Mouse (Mus musculus) heart, adult 2 months (tissue): ENCODE data around the gene Rnf111. TPM values are rescaled to one million over a fixed set of nuclear protein-coding genes. Genes with fewer than 3 reads are reported as not detected.

ENCODE experiments used
- DNase-seq, 2 experiments: peaks; one replicate each; pipeline ENCODE4 v3.0.0; 2021
- H3K27ac ChIP-seq: fragments of 200-600 bp; 2 replicates; pipeline ENCODE4 v1.8.1; 2022
- H3K27me3 ChIP-seq: fragments of 200-500 bp; 2 replicates; pipeline ENCODE4 v1.6.1; 2012; ENCODE audit warnings: mild to moderate bottlenecking, low read length, inconsistent platforms, mixed read lengths; ENCODE audit not compliant: control insufficient read depth, insufficient read depth
- H3K36me3 ChIP-seq: fragments of 200-500 bp; 2 replicates; pipeline ENCODE4 v1.6.1; 2012; ENCODE audit warnings: low read length, inconsistent platforms; ENCODE audit not compliant: control insufficient read depth, insufficient read depth
- H3K4me1 ChIP-seq: fragments of 200-500 bp; 2 replicates; pipeline ENCODE4 v1.6.1; 2011; ENCODE audit warnings: low read length; ENCODE audit not compliant: control insufficient read depth, insufficient read depth
- H3K4me3 ChIP-seq: fragments of 200-600 bp; 2 replicates; pipeline ENCODE4 v1.8.1; 2022
- H3K79me2 ChIP-seq: fragments of 200-500 bp; replicated peaks from 2 replicates; pipeline ENCODE4 v1.6.1; 2012; ENCODE audit warnings: mild to moderate bottlenecking, inconsistent platforms, low read length, moderate library complexity, mixed read lengths; ENCODE audit not compliant: control insufficient read depth, insufficient read depth
- H3K9ac ChIP-seq: fragments of 200-500 bp; 2 replicates; pipeline ENCODE4 v1.6.1; 2012; ENCODE audit warnings: low read depth, mild to moderate bottlenecking, control low read depth, inconsistent platforms, low read length, mixed read lengths
- CTCF ChIP-seq: fragments of 200-600 bp; IDR thresholded peaks from 2 replicates; pipeline ENCODE4 v1.8.1; 2022; ENCODE audit warnings: antibody characterized with exemption, mild to moderate bottlenecking, moderate library complexity
- EP300 ChIP-seq: fragments of 200-500 bp; IDR thresholded peaks from 2 replicates; pipeline ENCODE4 v1.6.1; 2011; ENCODE audit warnings: low read depth, low read length, control low read depth; ENCODE audit not compliant: insufficient read depth
- POLR2A ChIP-seq: fragments of 200-500 bp; IDR thresholded peaks from 2 replicates; pipeline ENCODE4 v1.6.1; 2011; ENCODE audit warnings: mild to moderate bottlenecking, low read depth, low read length, control low read depth; ENCODE audit not compliant: insufficient read depth
- WGBS: fragments of 180-500 bp; shearing (Covaris S2); methylation state at CpG from one replicate; pipeline ENCODE4 v1.1.7; 2018; 5-methylcytosine and 5-hydroxymethylcytosine counted together
- intact Hi-C: fragments of 180-260 bp; cut with DNase I; formaldehyde crosslinking; loops from one replicate; pipeline ENCODE4 v1.15.1; 2025
- polyA plus RNA-seq: library from polyadenylated mRNA; depleted of rRNA; stranded (reverse); fragments of >200 nt; gene quantifications from 2 replicates; pipeline ENCODE4 v1.2.3, GENCODE M21; 2012
- total RNA-seq, 2 experiments: library from RNA; stranded (reverse); gene quantifications; 2 replicates each; pipeline ENCODE4 v1.2.3; 2021

Gene Rnf111
- total and polyA plus RNA-seq, 3 experiments: 19.4 to 25.7 (median 19.8) TPM

GRCm38 (mm10) chr9:70421257-70422056 is 82.1 kb downstream of the Rnf111 start, which contains the start of gene Ccnb2:
Gene Ccnb2 (minus strand): TSS chr9:70421547.
- peak within 1 kb of the TSS; percentile 49 for H3K4me3 ChIP-seq
- peaks cover 2% of the 10 kb centered on the region for H3K4me1 ChIP-seq
- DNase-seq: peak; percentile 81 to 88
- H3K27ac ChIP-seq: no peak within 1 kb of the TSS
- H3K9ac ChIP-seq: peak within 1 kb of the TSS; percentile 69
- H3K36me3 ChIP-seq: no peaks in the 10 kb centered on the region; the same call in 1 of the 2 replicates
- H3K27me3 ChIP-seq: no peaks in the 10 kb centered on the region
- TF ChIP-seq POLR2A: no peak
- peak; percentile 18; the same call in 1 of the 2 replicates for TF ChIP-seq CTCF
- 2% methylated on average over 45 of the region's 45 CpGs for WGBS
- H3K79me2 ChIP-seq: no peaks in the 10 kb centered on the region
- intact Hi-C loops: no loop called here

GRCm38 (mm10) chr9:70416412-70416811 is 87.1 kb downstream of the Rnf111 start:
- intact Hi-C loops: loop anchor here (10.0 kb wide), 1 partner anchor 658 kb away; no protein-coding TSS in a partner anchor
- TF ChIP-seq POLR2A (no peak), CTCF (peak; percentile 63), EP300 (no peak)
- Histone ChIP-seq H3K4me3 (no peak overlapping the region), H3K9ac (no peak overlapping the region), H3K4me1 (no peaks in the 10 kb centered on the region), H3K27me3 (no peaks in the 10 kb centered on the region), H3K79me2 (no peaks in the 10 kb centered on the region), H3K27ac (no peak overlapping the region), H3K36me3 (no peaks in the 10 kb centered on the region)
- no peak for DNase-seq
- 75% methylated on average over 3 of the region's 3 CpGs for WGBS

- intact Hi-C loops: loop anchor here (10.0 kb wide), 1 partner anchor 662 kb away; no protein-coding TSS in a partner anchor
- Histone ChIP-seq H3K4me3 (no peak overlapping the region), H3K27me3 (no peaks in the 10 kb centered on the region), H3K36me3 (no peaks in the 10 kb centered on the region), H3K79me2 (no peaks in the 10 kb centered on the region), H3K4me1 (no peaks in the 10 kb centered on the region), H3K9ac (no peak overlapping the region), H3K27ac (no peak overlapping the region)
- WGBS: 81% methylated on average over 7 of the region's 7 CpGs
- TF ChIP-seq POLR2A (no peak), CTCF (no peak), EP300 (no peak)
- DNase-seq: no peak
Measured at GRCm38 (mm10) chr9:70413038-70413437, 90.5 kb downstream of the Rnf111 start.

- WGBS: 80% methylated on average over 11 of the region's 11 CpGs
- Histone ChIP-seq H3K27me3 (no peaks in the 10 kb centered on the region), H3K4me1 (no peaks in the 10 kb centered on the region), H3K36me3 (no peaks in the 10 kb centered on the region), H3K4me3 (no peak overlapping the region), H3K79me2 (no peaks in the 10 kb centered on the region), H3K9ac (no peak overlapping the region), H3K27ac (no peak overlapping the region)
- no peak for TF ChIP-seq CTCF
- no peak for TF ChIP-seq EP300
- no peak for TF ChIP-seq POLR2A
- no peak for DNase-seq
- intact Hi-C loops: loop anchor here (10.0 kb wide), 1 partner anchor 664 kb away; no protein-coding TSS in a partner anchor
Measured at GRCm38 (mm10) chr9:70410668-70411067, 92.9 kb downstream of the Rnf111 start.

GRCm38 (mm10) chr9:70409743-70410142 is 93.8 kb downstream of the Rnf111 start:
- no peak overlapping the region for H3K4me3 ChIP-seq
- no peaks in the 10 kb centered on the region for H3K36me3 ChIP-seq
- intact Hi-C loops: loop anchor here (10.0 kb wide), 2 partner anchors 665 to 715 kb away; no protein-coding TSS in a partner anchor
- WGBS: 95% methylated on average over 8 of the region's 8 CpGs
- TF ChIP-seq POLR2A (no peak), EP300 (no peak), CTCF (no peak)
- no peaks in the 10 kb centered on the region for H3K4me1 ChIP-seq
- no peak for DNase-seq
- H3K9ac ChIP-seq: no peak overlapping the region
- H3K79me2 ChIP-seq: no peaks in the 10 kb centered on the region
- no peaks in the 10 kb centered on the region for H3K27me3 ChIP-seq
- H3K27ac ChIP-seq: no peak overlapping the region

GRCm38 (mm10) chr9:70408791-70409190 is 94.7 kb downstream of the Rnf111 start:
- Histone ChIP-seq H3K27ac (no peak overlapping the region), H3K4me3 (no peak overlapping the region), H3K36me3 (no peaks in the 10 kb centered on the region), H3K9ac (no peak overlapping the region), H3K4me1 (no peaks in the 10 kb centered on the region), H3K79me2 (no peaks in the 10 kb centered on the region), H3K27me3 (no peaks in the 10 kb centered on the region)
- intact Hi-C loops: loop anchor here (10.0 kb wide), 1 partner anchor 716 kb away; no protein-coding TSS in a partner anchor
- TF ChIP-seq EP300 (no peak), CTCF (peak; percentile 72)
- WGBS: 83% methylated on average over 3 of the region's 3 CpGs
- DNase-seq: no peak
